Mouse (Mus musculus) CD4-positive, CD25-positive, alpha-beta regulatory T cell, adult 9 weeks (primary cell): Measurements from ENCODE around the gene Slc5a4b. TPM values are rescaled to one million over a fixed set of nuclear protein-coding genes. Genes with fewer than 3 reads are reported as not detected.

Experiments
- polyA plus RNA-seq: library from polyadenylated mRNA; unstranded; fragments of 100-300 nt; shearing (Covaris generic); gene quantifications from one replicate; pipeline ENCODE4 v1.2.1, GENCODE M21; 2017

The Slc5a4b gene
- polyA plus RNA-seq = not detected

DNA sequence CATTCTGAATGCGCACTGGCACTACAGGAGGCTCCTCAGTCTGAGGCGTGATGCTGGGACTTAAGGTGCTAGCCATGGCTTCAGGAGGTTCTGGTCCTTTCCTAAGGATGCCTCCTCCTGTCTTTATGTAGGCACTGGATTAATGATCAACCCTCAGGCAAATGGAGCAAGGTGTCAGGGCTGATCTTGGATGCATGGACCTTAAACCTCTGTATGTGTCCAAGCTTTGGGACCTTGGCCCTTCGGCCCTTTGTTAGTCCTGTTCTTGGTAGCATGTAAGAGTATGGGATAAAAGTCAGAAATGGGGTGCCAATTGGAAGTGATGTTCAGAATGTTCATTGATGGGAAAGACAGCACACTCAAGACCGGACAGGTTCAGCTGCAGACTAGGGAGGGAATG lies at the start of gene Slc5a4b:
Gene Slc5a4b (minus strand): TSS at position 101 of the 400 bp plus-strand sequence.

DNA sequence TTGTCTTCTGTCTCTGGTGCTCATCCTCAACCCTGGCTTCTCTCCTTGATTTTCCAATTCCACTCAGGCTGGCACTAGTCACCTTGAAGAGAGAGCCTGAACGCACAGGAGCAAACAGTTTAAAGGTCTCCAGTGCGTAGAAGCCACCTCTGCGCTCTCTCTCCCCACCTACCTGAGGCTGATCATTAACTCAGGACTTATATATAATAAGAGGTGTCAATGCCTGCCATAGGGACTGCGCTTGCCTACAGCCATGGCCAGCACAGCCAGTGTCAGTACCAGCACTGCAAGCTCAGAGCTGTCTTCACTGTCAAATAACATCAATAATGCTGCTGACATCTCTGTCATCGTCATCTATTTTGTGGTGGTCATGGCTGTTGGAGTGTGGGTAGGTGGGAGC lies 36.5 kb upstream of the Slc5a4b start, which contains the start of gene Slc5a4a:
Gene Slc5a4a (plus strand): TSS at position 174 of the 400 bp plus-strand sequence.

DNA sequence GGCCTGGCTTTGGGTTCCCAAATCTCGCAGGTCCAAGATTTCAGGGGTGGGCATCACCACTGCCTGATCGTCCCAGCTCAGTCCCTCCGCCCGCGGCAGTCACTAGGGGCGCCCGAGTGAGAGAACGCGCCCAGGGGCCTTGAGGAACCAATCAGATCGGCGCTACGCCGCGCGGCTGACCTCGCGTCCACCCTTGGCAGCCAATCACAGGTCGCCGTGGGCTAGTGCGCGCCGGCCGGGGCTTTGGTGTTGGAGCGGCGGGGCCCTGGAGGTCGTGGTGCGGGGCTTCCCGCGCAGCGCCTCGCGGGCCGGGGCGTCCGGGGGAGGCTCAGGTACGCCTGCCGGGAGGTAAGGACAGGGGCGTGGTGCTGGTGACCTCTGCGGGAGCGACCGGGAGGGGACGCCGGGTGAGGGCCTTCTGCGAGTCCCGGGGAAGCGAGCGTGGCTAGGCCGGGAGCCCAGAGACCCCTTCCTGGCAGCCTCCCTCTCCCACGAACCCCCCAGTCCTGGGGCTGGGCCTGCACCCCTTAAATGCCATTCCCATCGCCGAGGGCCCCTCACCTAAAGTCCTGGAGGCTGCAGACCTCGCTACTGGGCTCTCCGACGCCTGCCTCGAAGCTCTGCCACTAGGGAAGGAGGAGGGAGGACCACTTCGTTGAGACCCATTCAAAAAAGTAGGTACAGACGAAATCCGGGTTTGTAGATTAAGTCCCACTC lies 78.2 kb downstream of the Slc5a4b start, which contains the start of gene Zfp280b:
Gene Zfp280b (plus strand): TSS at position 249 of the 717 bp plus-strand sequence.

Other genes with a start within 250 kb of the Slc5a4b start
- 2.3 TPM for gene Derl3, start 217.5 kb downstream of the Slc5a4b start, polyA plus RNA-seq
- gene Smarcb1, start 189.3 kb downstream of the Slc5a4b start, polyA plus RNA-seq = 103 TPM
- gene Chchd10, start 177.8 kb downstream of the Slc5a4b start, polyA plus RNA-seq = 42.4 TPM
- gene Mmp11, start 174.5 kb downstream of the Slc5a4b start, polyA plus RNA-seq = 11.1 TPM
- gene Gm867, start 170.3 kb downstream of the Slc5a4b start, polyA plus RNA-seq = not detected
- gene Vpreb3, start 167.9 kb downstream of the Slc5a4b start, polyA plus RNA-seq = 0.46 TPM
- gene Gm5134, start 156.4 kb downstream of the Slc5a4b start, polyA plus RNA-seq = 2.3 TPM
- gene Zfp280b, start 78.3 kb downstream of the Slc5a4b start, polyA plus RNA-seq = 27.8 TPM
- not detected for gene Slc5a4a, start 36.5 kb upstream of the Slc5a4b start, polyA plus RNA-seq
- 32.8 TPM for gene Prmt2, start 126.9 kb upstream of the Slc5a4b start, polyA plus RNA-seq
- not detected for gene S100b, start 142.9 kb upstream of the Slc5a4b start, polyA plus RNA-seq
- gene Dip2a, start 234.3 kb upstream of the Slc5a4b start, polyA plus RNA-seq = 1.8 TPM